Mouse (Mus musculus) cerebellum, adult 9-10 months (tissue): ENCODE measurements around the gene Nhlrc1.

ENCODE experiments used
- DNase-seq: peaks from one replicate; pipeline ENCODE4 v3.0.0; 2022

The Nhlrc1 gene

GRCm38 (mm10) chr13:46999498-46999897 lies 15.2 kb downstream of the Nhlrc1 start:
- no peak for DNase-seq

GRCm38 (mm10) chr13:46997355-46997754 lies 17.3 kb downstream of the Nhlrc1 start:
- no peak for DNase-seq

GRCm38 (mm10) chr13:46993274-46993551 lies 21.4 kb downstream of the Nhlrc1 start:
- peak; percentile 85 for DNase-seq

- DNase-seq: peak; percentile 80
Observed at GRCm38 (mm10) chr13:46992516-46993273, 22.0 kb downstream of the Nhlrc1 start.

- DNase-seq: no peak
Observed at GRCm38 (mm10) chr13:46990376-46991011, 24.2 kb downstream of the Nhlrc1 start.

GRCm38 (mm10) chr13:46987941-46988340 lies 26.7 kb downstream of the Nhlrc1 start:
- DNase-seq: no peak

GRCm38 (mm10) chr13:46986208-46986607 lies 28.4 kb downstream of the Nhlrc1 start:
- DNase-seq: no peak

GRCm38 (mm10) chr13:46983878-46984277 lies 30.8 kb downstream of the Nhlrc1 start:
- no peak for DNase-seq

GRCm38 (mm10) chr13:46979836-46980490 lies 34.7 kb downstream of the Nhlrc1 start:
- DNase-seq: no peak

- DNase-seq: no peak
Observed at GRCm38 (mm10) chr13:46976532-46976931, 38.1 kb downstream of the Nhlrc1 start.

- no peak for DNase-seq
Observed at GRCm38 (mm10) chr13:46975930-46976329, 38.7 kb downstream of the Nhlrc1 start.

- DNase-seq: no peak
Observed at GRCm38 (mm10) chr13:46975031-46975551, 39.6 kb downstream of the Nhlrc1 start.

GRCm38 (mm10) chr13:46970286-46970945 lies 44.2 kb downstream of the Nhlrc1 start:
- DNase-seq: no peak

GRCm38 (mm10) chr13:46968626-46969025 lies 46.0 kb downstream of the Nhlrc1 start:
- DNase-seq: no peak

GRCm38 (mm10) chr13:46967308-46967707 lies 47.3 kb downstream of the Nhlrc1 start:
- no peak for DNase-seq
